Mouse (Mus musculus): ENCODE results near the gene Add1.

Gene Add1

DNA sequence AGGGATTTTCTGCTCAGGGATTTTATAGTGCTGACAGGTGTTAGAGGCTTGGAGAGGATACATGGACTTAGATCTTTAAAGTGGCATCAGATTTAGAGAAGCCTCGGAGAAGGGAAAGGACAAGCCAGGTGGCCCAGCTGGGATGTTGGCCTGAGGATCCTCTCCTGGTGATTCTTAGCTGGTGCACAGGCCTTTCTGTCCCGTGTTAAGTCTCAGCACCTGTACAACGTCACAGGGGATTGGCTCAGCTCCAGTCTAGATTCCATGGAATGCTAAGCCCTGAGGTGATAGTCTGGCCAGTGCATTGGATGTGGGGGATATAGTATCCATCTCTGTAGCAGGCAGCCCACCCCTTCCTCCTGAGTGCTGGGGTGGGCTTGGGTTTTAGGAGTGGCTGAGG lies 34.8 kb downstream of the Add1 start:
- DNase-seq (ENCODE audit: low spot score) = no peak

DNA sequence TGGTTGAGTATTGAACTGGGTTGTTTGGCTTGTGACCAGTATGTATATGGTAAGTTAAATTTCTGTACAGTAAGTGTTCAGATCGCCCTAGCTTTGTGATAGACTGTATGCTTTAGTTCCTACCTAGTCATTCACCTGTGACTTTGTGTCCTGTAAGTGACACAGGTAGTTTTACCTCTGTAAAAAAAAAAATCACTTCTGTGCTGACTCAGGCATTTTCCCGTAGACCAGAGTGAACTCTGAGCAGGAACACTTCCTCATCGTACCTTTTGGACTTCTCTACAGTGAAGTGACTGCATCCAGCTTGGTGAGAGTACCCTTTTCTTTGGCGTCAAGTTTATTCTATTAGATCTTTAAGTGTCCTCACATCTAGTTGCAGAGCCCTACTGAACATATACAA lies 36.5 kb downstream of the Add1 start:
- DNase-seq (ENCODE audit: low spot score) = no peak

DNA sequence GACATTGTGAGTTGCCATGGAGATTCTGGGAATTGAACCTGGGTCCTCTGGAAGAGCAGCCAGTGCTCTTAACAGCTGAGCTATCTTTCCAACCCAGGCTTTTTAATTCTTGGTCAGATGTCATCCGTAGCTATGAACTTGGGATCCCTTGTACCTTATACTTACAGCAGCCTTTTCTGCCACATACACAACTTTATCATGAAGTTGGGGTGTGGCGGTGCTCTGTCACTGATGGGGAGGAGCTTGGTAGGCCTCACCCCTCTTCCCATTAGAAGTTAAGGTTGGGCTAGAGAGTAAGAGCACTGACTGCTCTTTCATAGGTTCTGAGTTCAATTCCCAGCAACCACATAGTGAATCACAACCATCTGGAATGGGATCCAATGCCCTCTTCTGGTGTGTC lies 59.5 kb downstream of the Add1 start:
- no peak for DNase-seq (ENCODE audit: low spot score)

DNA sequence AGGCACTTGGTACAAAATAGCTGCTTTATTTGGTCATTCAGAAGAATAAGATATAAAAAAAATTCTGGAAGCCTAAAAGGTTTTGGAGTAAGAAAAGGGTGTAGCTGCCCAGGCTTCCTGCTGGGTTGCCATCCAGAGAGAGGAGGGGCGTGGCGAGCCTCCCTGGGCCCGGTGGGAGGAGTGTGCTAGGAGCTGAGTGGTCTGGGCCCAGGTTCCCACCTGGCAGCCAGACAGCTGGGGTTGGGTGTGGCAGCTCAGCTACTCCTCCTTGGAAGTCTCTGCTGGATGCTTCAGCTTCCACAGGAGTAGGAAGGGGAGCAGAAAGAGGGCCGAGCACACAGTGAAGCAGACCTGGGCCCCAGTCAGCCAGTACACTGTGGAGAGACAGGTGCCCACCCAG lies 60.2 kb downstream of the Add1 start:
- no peak for DNase-seq (ENCODE audit: low spot score)

DNA sequence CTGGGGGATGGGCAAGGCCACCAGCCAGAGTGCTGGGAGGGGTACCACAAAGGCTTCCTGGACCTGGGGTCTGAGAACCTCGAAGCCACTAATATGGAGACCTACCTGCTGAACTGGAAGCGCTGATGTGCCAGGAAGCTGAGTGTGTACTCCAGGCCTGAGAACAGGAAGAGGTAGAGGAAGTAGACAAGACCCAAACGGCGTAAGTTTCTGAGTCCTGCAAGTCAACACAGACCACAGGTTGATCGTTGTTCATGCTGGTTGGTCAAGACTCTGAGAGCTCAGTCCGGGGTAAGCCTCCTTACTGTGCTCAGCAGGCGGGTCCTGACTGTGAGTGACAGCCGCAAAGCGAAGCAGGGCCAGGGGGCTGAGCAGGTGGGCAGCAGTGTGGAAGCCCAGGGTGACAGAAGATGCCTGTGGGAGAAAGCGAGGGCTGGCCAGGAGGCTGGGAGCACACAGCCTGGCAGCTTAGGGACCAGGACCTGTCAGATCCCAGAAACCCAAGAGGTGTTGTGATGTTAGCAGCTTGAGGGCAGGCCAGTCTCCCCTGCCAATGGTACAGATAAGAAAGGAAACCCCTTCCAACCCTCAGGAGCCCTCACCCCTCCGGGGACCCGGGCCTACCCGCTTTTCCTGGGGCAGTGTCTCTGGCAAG lies 61.4 kb downstream of the Add1 start:
- no peak for DNase-seq (ENCODE audit: low spot score)

DNA sequence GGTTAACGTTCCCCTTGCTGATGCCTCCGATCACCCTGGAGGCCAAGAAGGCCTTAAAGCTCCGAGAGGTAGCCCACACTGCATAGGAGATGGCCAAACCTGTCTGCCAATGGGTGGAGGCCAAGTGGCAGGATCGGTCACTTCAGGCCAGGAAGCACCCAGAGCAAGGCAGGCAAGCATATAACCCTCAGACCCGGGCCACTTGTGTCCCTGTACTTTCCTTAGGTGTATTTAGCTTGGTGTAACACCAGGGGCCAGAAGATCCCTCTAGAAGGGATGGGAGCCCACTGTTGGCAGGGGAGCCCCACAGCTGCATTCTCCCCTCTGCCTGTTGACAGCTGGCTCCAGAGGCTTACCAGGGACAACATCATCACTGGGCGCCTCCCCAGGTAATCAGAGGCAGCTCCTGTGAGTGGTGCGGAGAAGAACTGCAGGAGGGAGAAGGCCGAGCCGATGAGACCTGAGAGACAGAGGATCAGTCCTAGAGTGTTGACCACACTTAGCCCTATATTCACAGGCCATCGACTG lies 62.3 kb downstream of the Add1 start:
- peak; percentile 4 for DNase-seq (ENCODE audit: low spot score)

DNA sequence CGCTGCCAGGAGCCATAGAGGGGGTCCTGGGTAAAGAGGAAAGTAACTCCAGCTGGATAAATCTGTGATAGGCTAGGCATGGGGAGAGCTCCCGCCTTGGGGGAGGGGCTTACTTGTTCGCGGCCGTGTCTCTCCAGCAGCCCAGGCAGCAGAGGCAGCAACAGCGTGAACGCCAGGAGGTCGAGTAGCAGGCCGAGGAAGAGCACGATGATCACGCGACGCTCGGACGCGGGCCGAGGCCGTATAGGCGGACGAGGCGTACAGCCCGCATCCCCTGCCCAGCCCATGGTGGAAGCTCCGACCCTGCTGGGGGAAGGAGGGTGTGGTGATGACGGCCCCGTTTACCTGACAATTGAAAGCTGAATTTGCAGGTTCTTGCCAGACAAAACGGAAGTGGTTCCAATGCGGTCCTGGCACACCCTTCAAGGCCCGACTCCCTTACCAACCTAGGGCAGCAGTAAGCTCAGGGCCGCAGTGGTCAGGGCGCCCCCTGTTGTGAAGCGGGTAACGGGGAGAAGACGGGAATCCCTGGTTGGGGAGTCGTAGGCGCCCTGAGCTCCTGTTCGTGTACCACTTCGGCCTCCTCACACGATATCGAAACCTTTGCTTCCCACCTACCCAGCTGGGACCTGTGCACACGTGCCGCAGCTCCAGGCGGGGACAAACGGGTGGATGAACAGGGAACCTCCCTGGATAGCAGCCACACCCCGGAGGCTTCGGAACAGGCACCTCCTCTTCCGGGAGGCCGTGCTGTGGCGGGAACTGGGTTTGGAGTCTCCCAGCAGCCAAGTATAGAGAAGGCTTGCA lies 63.2 kb downstream of the Add1 start, which contains the start of gene Mfsd10:
Gene Mfsd10 (minus strand): TSS at position 732 of the 807 bp plus-strand sequence.
- DNase-seq (ENCODE audit: low spot score) = peak; percentile 81

DNA sequence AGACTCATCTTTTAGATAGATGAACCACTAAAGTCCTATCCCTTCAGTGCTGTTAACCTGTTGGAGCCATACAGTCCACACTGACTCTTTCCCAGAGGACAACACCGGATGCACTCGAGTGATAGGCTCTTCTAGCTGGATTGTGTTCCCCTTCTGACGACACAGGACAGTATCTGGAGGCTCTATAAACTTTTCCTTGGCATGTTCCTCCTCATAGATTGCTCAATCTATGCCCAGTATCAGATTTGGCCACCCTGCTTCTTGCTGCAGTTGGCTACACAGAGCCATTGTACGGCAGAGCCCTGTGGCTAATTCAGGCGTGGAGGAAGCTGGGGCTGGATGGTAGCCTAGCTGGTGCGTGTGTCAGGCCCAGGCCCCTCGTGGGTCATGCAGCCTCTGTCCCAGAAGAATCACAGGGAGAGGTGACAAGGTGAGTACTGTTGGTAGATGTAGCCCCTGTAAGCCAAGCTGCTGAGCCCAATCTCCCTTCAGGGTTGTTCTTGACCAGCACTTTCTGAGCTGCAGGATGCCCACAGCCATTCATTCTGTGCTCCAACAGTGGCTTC lies 64.2 kb downstream of the Add1 start:
- no peak for DNase-seq (ENCODE audit: low spot score)

DNA sequence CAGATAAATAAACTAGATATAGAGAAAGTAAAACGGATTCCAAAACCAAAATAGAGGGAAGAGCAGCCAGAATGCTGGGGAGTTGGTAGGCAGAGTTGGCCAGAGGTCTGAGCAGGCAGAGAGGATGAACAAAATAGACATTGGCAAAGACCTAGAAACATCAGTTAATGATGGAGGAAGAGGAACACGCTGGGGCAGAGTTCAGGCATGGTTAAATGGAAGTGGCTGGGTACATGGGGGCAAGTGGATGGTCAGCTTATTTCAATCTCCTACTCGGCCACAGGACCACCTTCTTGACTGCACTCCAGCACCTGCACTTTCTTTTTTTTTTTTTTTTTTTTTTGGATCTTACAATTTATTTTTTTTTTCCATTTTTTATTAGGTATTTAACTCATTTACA lies 68.5 kb downstream of the Add1 start:
- DNase-seq (ENCODE audit: low spot score) = no peak

DNA sequence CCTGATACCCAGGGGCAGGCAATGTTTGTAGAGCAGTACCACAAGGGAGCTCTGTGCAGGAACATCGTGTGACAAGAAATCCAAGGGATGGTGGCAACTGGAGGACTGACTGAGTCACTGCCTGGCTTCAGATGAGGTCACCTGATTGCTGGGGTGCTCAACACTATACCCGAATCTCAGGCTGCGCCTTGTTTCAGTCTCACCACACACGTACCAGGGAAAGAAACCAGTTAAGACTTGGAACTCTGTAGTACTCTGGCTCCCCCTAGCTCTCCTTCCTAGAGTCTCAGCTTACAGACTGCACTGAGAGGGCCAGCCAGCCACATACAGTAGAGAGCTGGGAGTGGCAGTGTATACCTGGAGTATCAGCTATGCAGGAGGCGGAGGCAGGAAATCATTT lies 69.5 kb downstream of the Add1 start:
- DNase-seq (ENCODE audit: low spot score) = peak; percentile 75

DNA sequence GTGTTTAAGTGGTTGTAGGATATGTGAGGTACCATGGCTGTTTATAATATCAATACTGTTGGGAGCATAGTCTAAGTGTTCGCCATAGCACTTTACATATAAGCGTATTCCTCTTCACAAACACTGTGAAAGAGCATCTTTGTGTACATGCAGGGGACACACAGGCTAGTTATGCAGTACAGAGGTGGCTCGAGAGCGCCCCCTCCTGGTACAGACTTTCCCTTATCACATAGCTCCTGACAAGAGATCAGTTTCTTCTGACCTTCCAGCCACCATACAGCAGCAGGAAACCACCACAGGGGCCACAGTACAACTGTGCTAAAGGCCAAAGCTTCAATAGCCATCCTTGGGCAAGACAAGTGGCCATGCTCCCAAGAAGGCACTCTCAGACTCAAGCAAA lies 74.1 kb downstream of the Add1 start:
- DNase-seq (ENCODE audit: low spot score) = peak; percentile 88

DNA sequence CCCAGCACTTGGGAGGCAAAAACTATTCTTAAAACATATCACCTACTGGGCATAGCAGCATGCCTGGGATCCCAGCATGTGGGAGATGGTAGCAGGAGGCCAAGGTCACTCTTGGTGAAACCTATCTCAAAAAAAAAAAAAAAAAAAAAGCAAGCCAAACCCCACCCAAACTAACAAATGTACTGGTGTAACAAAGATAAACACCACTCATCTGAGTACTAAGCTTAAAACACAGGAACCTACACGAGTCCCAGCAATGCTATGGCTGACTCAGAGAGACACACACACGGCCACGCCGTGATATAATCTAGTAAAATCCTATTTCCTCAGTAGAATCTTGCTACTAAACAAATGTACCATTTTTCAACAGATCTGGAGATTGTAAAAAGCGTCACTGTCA lies 79.5 kb downstream of the Add1 start:
- DNase-seq (ENCODE audit: low spot score) = no peak

DNA sequence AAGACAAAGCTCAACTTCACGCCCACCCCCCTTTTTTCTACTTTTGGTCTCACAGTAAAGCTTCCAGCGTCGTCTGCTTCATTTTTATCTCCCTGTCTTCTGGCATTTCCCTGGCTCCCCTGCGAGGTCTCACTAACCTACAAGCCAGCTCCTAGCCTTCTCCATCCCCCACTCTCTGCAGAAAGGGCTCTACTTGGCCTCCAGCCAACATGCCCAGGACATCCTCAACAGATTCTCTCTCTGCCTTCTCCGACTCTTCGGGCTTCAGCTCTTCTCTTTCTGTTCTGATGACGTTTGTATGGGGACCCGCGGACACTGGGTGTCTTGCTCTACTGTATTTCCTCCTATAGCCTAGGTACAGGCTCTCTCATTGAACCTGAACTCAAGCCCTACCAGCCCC lies 81.4 kb downstream of the Add1 start:
- DNase-seq (ENCODE audit: low spot score) = no peak

DNA sequence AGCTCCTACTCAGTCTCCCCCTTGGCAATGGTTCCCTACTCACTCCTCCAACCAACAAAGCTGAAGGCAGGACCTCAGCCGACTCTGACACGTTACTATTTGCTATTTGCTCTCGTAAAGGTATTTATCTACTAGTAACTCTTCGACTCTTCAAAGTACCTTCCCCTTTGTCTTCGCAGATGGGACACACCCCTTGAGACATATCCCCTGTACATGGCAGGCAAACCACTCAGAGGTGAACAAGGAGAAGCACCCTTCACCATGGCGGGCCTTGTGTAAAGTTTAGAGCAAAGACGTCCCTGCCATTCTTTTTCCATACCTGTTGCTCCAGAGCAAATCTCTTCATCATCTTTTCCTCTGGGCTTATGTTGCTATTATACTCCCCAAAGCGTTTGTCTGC lies 84.1 kb downstream of the Add1 start:
- no peak for DNase-seq (ENCODE audit: low spot score)

DNA sequence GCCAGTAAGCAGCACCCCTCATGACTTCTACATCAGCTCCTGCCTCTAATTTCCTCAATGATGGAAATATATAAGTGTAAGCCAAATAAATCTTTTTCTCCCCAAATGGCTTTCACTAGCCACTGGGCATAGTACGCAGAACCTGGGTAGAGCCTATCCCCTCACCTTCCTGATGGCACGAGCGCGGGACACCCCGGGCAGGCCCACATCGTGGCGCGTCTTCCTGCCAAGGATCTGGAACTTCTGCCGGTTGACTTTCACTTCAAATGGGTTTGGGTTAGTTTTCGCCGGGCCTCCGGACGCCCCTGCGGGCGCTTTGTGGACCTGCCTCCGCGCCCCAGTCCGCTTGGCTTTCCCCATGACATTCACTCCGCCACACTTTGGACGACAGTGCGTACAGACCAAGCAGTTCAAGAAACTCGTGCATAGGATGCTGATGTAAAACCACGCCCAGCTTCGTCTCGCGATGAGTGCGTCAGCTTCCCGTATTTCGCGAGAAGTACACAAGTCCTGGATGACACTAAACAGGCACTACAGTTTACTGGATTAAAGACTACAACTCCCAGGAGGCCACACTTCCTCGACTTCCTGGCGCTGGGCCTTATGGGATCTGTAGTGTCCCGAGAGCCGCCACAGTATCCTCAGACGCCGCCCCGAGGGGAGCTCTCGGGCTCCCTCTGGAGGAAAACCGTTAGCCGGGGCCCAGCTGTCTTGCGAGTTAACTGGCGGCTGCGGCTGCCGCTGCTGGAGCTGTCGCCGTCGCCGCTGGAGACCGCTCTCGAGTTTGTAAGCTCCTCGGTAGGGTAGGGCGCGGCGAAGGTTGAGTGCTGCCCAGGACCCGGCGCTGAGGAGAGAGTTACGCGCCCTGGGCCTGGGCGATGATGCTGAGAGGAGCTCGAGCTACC lies 86.5 kb downstream of the Add1 start, which contains the start of the genes Nop14 and Grk4:
Gene Nop14 (minus strand): TSS at position 463 of the 905 bp plus-strand sequence.
Gene Grk4 (plus strand): TSS at position 694 of the 905 bp plus-strand sequence.
- DNase-seq (ENCODE audit: low spot score) = peak; percentile 100

DNA sequence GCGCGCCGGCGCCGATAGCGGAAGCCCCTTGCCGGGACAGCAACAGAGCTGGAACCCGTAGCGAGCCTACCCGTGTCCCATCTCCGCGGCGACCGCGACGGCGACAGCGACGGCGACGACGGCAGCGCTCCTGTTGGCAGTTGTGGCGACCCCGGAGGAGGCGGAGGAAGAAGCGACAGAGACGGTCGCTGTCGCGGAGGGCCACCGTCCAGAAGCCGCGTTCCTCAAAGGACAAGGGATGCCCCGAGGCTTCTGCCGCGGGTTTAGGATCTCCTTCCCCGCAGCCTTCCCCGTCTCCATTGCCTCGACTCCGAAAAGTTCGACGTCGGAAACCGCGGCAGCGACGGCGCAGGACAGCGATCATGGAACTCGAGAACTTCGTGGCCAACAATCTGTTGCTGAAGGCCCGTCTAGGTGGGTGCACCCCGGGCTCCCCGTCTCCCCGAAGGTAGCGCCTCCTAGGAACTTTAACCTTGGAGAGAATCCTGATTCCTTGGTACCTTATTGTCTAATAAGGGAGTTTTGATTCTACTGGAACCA lies 87.2 kb downstream of the Add1 start:
- DNase-seq (ENCODE audit: low spot score) = no peak

DNA sequence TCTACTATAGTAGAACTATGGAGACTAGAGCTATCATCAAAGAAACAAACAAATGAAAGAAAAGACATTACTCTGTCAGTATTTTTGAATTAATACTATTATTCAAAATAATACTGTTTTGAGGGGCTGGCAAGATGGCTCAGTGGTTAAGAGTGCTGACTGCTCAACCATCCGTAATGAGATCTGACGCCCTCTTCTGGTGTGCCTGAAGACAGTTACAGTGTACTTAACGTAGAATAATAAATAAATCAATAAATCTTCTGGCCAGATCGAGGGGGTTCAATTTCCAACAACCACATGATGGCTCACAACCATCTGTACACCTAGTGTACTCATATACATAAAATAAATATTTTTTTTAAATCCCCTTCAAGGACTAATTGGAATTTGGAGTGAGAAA lies 88.4 kb downstream of the Add1 start:
- DNase-seq (ENCODE audit: low spot score) = no peak

DNA sequence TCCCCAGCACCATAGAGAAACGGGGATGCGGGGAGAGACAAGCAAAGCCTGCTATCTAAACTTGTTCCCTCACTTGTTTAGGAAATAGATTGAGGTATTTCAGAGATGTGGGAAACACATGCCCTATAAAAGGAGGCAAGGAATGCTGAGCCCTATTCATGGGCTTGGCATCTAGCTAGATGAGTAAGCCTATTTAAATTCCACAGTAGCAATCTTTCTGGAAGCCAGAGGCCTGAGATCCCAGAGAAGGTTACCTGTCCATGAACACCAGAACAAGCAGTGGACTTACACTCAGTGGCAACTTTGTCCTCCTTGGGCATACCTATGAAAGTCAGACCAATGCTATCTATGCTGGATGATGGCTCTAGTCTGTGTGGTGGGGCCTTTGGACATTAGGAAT lies 89.8 kb downstream of the Add1 start:
- no peak for DNase-seq (ENCODE audit: low spot score)

DNA sequence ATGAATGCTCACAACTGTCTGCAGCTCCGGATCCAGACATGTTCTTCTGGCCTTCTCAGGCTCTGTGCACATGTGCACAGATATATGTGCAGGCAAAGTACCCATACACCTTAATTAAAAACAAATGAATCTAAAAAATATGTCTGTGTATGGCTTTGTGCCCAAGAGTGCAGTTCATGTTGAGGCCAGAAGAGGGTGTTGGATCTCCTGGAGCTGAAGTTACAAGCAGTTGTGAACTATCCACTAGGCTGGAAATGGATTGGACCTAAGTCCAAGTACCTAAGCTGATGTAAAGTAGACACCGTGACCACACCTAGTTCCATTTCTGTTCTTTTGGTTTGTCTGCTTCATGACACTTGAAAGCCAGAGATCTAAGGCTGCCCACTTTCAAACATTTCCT lies 96.0 kb downstream of the Add1 start:
- no peak for DNase-seq (ENCODE audit: low spot score)

DNA sequence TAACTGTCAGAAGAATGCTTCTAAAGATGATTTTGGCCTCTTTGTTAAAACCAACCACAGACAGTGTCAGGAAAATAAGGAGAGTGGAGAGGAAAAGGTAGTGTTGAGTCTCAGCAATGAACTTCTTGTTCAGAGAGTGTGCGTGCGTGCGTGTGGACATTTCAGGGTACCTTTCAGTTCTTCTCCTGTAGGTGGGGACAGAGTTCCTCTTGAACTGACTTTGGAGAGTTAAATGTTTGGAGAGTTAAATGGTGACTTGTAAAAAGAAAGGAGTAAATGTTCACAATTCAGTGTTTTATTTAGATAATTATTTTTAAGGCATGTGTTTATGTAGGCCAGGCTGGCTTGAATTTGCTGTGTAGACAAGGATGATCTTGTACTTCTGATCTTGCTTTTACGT lies 96.8 kb downstream of the Add1 start:
- DNase-seq (ENCODE audit: low spot score) = no peak
